Mouse (Mus musculus): Measurements from ENCODE around the gene Ccdc92.

The Ccdc92 gene

GRCm38 (mm10) chr5:124862013-124862866 is at the start of gene Ccdc92, which contains the start of gene Zfp664:
Gene Ccdc92, minus strand, starts transcription at chr5:124862424.
Gene Zfp664, plus strand, starts transcription at chr5:124862691.
- peak; percentile 96 to 97 for DNase-seq (ENCODE audit: low spot score in 2 of 2)

GRCm38 (mm10) chr5:124908860-124909259 is 46.6 kb upstream of the Ccdc92 start:
- peak; percentile 85 to 87 for DNase-seq (ENCODE audit: low spot score in 2 of 2)

- no peak for DNase-seq (ENCODE audit: low spot score in 2 of 2)
Measured at GRCm38 (mm10) chr5:124906890-124907289, 44.7 kb upstream of the Ccdc92 start.

- DNase-seq (ENCODE audit: low spot score in 2 of 2), result no peak
Measured at GRCm38 (mm10) chr5:124903852-124904251, 41.6 kb upstream of the Ccdc92 start.

- peak in 1 of 2 experiments; percentile 15 for DNase-seq (ENCODE audit: low spot score in 2 of 2)
Measured at GRCm38 (mm10) chr5:124902195-124902594, 40.0 kb upstream of the Ccdc92 start.

DNA sequence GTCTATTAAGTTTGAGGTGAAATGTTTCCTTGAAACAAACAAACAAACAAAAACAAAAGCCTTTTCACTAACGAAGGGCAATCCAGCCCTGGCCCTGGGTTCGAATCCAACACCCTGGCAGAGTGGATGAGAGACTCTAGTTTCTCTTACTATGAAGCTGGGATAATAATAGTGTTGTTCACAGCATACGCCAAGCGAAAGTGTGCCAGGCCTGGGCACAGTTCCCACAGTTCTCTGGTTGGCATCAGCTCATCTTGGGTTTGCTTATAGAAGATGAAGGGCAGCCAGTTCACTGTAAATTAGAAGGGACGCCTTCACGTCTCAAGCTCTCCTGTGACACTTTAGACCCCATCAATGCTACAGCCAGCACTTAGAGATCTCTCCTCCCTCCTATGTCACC is 39.5 kb upstream of the Ccdc92 start:
- peak; percentile 61 to 65 for DNase-seq (ENCODE audit: low spot score in 2 of 2)

- DNase-seq (ENCODE audit: low spot score in 2 of 2), result no peak
Measured at GRCm38 (mm10) chr5:124900738-124901490, 38.7 kb upstream of the Ccdc92 start.

- peak; percentile 82 to 85 for DNase-seq (ENCODE audit: low spot score in 2 of 2)
Measured at GRCm38 (mm10) chr5:124899945-124900631, 37.9 kb upstream of the Ccdc92 start.

GRCm38 (mm10) chr5:124896135-124896534 is 33.9 kb upstream of the Ccdc92 start:
- DNase-seq (ENCODE audit: low spot score in 2 of 2), result no peak

DNA sequence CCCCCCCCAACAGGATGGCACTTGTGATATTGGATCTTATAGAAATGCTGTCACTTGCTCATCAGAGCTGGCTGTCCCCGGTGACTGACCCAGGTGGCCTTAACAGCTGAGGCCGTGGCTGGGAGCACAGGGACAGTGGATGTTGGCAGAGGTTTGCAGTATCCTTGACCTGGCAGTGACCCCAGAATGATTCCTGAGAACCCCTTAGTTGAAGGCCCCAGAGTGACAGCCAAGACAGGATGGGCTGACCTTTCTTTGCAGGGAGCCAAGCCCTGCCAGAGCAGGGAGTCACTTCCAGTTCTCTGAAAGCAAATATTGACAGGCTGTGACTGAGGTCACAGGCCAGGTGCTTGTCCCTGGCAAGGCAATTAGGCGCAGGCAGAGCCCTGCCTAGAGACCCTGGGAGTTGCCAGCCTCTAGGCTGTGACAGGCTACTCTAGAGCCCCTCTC is 29.7 kb upstream of the Ccdc92 start:
- DNase-seq (ENCODE audit: low spot score in 2 of 2), result no peak

GRCm38 (mm10) chr5:124888661-124889060 is 26.4 kb upstream of the Ccdc92 start:
- DNase-seq (ENCODE audit: low spot score in 2 of 2), result no peak

- DNase-seq (ENCODE audit: low spot score in 2 of 2), result peak; percentile 69 to 80
Measured at GRCm38 (mm10) chr5:124883877-124884276, 21.7 kb upstream of the Ccdc92 start.

GRCm38 (mm10) chr5:124879801-124880200 is 17.6 kb upstream of the Ccdc92 start:
- no peak for DNase-seq (ENCODE audit: low spot score in 2 of 2)

- no peak for DNase-seq (ENCODE audit: low spot score in 2 of 2)
Measured at GRCm38 (mm10) chr5:124879251-124879650, 17.0 kb upstream of the Ccdc92 start.

DNA sequence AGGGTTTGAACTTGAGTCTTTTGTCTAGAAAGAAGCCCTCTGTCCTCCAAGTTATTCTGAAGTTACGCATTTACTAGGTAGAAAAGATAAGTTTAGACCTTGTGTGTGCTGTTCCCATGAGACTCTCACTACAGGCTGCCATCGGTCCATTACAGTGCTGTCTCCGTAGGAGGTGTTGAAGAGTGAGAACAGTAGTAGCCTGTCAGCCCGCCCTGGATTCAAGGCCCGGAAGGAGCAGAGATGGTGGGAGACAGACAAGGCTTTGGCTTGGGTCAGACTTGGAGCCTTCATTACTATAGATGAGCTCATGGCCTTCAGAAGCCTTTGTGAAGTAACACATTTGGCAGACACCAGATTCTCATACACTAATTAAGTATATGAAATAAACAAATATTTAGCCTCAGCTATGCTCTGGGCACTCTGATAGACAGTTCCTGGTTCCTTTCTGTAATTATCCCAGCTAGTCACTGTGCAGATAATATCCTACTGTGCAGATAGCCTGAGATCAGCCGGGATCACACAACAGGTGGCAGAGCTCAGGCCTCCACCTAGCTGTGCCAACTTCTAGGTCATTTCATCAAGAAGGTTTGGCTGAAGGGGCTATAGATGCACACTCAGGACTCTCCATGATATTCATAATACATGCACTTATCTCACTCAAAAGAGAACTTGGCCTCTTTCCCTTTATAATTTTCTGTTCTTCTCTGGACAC is 11.8 kb upstream of the Ccdc92 start:
- no peak for DNase-seq (ENCODE audit: low spot score in 2 of 2)

DNA sequence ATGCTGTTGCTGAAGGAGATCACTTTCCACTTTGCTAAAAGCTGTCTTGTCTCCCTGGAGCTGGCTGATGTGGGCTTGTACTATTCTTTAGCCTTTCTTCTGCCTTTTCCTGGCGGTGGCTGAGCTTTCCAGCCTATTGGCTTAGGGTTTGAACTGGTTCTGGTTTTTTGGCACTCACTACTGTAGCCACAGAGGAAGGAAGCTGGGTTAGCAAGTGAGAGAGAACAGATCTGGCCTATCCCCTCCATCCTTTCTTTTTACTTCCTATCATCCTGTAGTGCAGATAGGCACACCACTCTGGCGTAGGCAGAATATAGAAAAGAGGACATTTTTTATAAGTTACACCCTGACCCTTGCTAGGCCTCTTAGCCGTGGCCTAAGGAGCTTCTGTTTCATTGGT is 10.9 kb upstream of the Ccdc92 start:
- no peak for DNase-seq (ENCODE audit: low spot score in 2 of 2)

DNA sequence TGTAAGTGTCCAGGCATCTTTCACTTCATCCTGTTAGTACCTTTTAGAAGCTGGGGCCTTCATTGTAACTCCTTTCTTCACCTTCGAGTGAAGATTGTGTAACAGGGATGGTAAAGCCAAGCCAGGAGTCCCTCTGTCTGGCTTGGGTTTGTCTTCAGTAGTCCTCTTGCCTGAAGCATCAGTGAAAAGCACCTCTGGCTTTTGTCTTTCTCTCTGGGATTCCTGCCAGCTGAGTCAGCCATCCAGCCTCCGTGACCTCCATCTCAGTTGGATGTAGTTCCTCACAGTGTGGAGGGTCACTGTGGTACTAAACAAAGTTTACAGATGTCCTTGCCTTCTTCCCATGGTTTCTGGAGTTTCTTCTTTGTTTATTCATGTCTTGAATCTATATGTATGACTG is 9.8 kb upstream of the Ccdc92 start:
- no peak for DNase-seq (ENCODE audit: low spot score in 2 of 2)

GRCm38 (mm10) chr5:124868981-124869380 is 6.8 kb upstream of the Ccdc92 start:
- peak; percentile 81 to 85 for DNase-seq (ENCODE audit: low spot score in 2 of 2)

DNA sequence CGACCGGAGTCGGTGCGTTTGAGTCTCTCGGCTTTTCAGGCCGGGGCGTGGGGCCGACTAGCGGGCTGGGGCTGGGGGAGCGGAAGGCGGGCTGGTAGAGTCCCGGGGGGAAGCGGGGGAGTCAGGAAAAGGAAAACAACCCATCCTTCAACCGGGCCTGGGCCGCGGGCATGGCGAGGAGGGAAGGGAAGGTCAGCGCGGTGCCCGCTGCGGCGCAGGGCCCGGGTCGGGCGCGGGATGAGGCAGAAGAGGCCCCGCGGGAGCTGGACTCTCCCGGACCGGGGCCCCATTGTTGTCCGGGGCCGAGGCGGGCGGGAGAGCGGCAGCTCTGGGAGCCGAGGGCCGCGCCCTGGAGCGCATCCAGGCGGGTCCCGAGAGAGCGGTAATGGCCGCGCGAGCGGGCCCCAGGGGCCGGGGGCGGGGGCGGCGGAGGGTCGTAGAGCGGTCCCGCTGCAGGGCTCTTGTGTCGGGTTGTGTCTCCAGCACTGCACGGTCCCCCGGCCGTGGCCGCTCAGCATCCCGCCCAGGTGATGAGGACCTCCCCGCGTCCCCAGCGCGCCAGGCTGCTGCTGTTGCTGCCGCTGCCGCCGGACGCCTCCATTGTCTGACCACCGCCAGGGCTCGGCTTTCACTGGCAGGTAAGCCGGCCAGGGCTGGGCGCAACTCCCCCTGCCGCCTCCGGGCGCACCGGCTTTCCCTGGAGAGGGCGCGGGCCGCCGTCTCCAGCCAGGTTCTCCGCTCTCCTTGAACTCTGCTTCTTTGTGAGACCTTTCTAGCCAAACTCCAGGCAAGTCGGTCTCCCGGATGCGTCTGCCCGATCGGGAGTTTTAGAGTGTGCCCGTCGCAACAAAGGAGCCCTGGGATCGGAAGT is 882 bp upstream of the Ccdc92 start:
- DNase-seq (ENCODE audit: low spot score in 2 of 2), result peak in 1 of 2 experiments; percentile 21

DNA sequence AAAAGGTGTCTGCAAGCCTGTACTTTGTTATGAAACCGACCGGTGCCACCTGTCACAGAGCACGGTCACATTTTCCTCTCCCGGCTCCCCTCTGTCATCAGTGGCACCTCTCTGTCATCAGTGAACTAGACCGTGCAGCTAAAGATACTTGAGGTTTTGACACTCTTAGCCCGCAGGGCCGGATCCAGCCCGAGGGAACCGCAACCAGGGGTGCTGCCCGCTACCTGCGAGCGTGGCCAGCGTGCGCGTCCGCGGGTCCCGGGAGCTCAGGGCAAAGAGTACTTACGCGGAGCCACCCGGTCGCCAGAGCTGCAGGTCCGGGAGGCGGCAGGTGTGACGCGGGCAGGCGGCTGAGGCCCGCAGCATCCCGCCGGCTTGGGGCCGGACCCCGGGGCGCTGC is 761 bp downstream of the Ccdc92 start:
- peak in 1 of 2 experiments; percentile 59 for DNase-seq (ENCODE audit: low spot score in 2 of 2)
